In genomic region chr3:146500810-146501201, GRCm38 (mm10) we compare ENCODE assay signal across 9 mouse cellular contexts. TPM values are rescaled to one million over a fixed set of nuclear protein-coding genes. Genes with fewer than 3 reads are reported as not detected.
DNase-seq lines count a peak whose midpoint lies in the region; ATAC-seq and TF ChIP-seq lines count a peak whose summit lies in the region.
"Had no signal": no experiment of that assay in that cellular context is flagged by ENCODE, and none has a peak within 500 bp of the region (broad histone marks: within the 10 kb centered on the region; RNA-seq: fewer than 3 reads in every experiment).

No protein-coding gene starts in this region.

- TF ChIP-seq CTCF in heart, postnatal 0 days (IDR thresholded peaks at IDR 0.05; ENCODE audit: low read depth), result no peak
- TF ChIP-seq CTCF in forebrain, postnatal 0 days (IDR thresholded peaks at IDR 0.05; ENCODE audit: low read depth), result no peak

- WGBS in heart, postnatal 0 days, result 4% methylated on average over 5 of the region's 5 CpGs
- WGBS in forebrain, postnatal 0 days, result 8% methylated on average over 5 of the region's 5 CpGs

- no peaks in the 10 kb centered on the region for H3K27me3 ChIP-seq in heart, postnatal 0 days (ENCODE audit: control insufficient read depth, insufficient read depth, low read length)
- no peaks in the 10 kb centered on the region for H3K27me3 ChIP-seq in forebrain, postnatal 0 days (ENCODE audit: insufficient read depth, low read length)
- H3K27me3 ChIP-seq: Patski had no signal

- DNase-seq in heart, postnatal 0 days (ENCODE audit: low spot score), result no peak
- no peak for DNase-seq in heart, postnatal 10 days
- no peak for DNase-seq in forebrain, postnatal 0 days
- no peak for DNase-seq in cerebellum, adult 18-20 months
- no peak for DNase-seq in spleen, postnatal 4 days (ENCODE audit: low spot score in 2 of 2)
- DNase-seq in cerebellum, postnatal 14 days, result no peak

- peak overlapping the region; percentile 93 for H3K27ac ChIP-seq in heart, postnatal 0 days (ENCODE audit: low read depth)
- no peak overlapping the region for H3K27ac ChIP-seq in forebrain, postnatal 0 days (ENCODE audit: low read depth, low read length)

- H3K4me1 ChIP-seq in heart, postnatal 0 days (ENCODE audit: control insufficient read depth, insufficient read depth), result peaks cover 19% of the 10 kb centered on the region
- peaks cover 5% of the 10 kb centered on the region; the same call in 1 of the 2 replicates for H3K4me1 ChIP-seq in forebrain, postnatal 0 days (ENCODE audit: insufficient read depth)

- peak overlapping the region; percentile 91 for H3K4me3 ChIP-seq in heart, postnatal 0 days (ENCODE audit: low read depth, low read length)
- peak overlapping the region; percentile 75 for H3K4me3 ChIP-seq in forebrain, postnatal 0 days (ENCODE audit: low read depth, low read length)

- H3K9me3 ChIP-seq in heart, postnatal 0 days (replicated peaks; ENCODE audit: control insufficient read depth, low read length), result no peaks in the 10 kb centered on the region
- no peaks in the 10 kb centered on the region for H3K9me3 ChIP-seq in forebrain, postnatal 0 days (ENCODE audit: low read length)

- H3K4me2 ChIP-seq in heart, postnatal 0 days (ENCODE audit: low read depth, low read length), result peak overlapping the region; percentile 86
- H3K4me2 ChIP-seq in forebrain, postnatal 0 days (ENCODE audit: low read depth), result peak overlapping the region; percentile 69

- H3K9ac ChIP-seq in heart, postnatal 0 days (replicated peaks; ENCODE audit: low read depth, low read length), result peak overlapping the region; percentile 94
- peak overlapping the region; percentile 64; the same call in 1 of the 2 replicates for H3K9ac ChIP-seq in forebrain, postnatal 0 days

- H3K36me3 ChIP-seq in heart, postnatal 0 days (replicated peaks; ENCODE audit: control insufficient read depth, insufficient read depth, low read length), result peaks cover 14% of the 10 kb centered on the region
- H3K36me3 ChIP-seq in forebrain, postnatal 0 days (ENCODE audit: insufficient read depth), result peaks cover 16% of the 10 kb centered on the region

- no peak for TF ChIP-seq EP300 in heart, postnatal 0 days (IDR thresholded peaks at IDR 0.05; ENCODE audit: low read depth)

- intact Hi-C loops in heart, postnatal 10 days (cut with DNase I), result loop anchor here (2.0 to 5.0 kb wide), 2 partner anchors 20 to 99 kb away; partner anchors contain the start of genes Rpf1 and Ssx2ip

- no peak for ATAC-seq in heart, postnatal 0 days (ENCODE audit: insufficient read depth, low read depth)
- peak; percentile 12 for ATAC-seq in activated CD4-positive, CD25-positive, alpha-beta regulatory T cell, adult 4 months
- ATAC-seq in forebrain, postnatal 0 days, result no peak
- peak; percentile 45 for ATAC-seq in megakaryocyte-erythroid progenitor cell, adult 5-6 weeks (replicated peaks; ENCODE audit: low FRiP score, low TSS enrichment, poor library complexity, severe bottlenecking)

RNA-seq across cellular contexts. Expression of gene Gng5, which starts 1.2 kb away (rescaled TPM):
- 349 and 380 TPM in 2 replicates for total RNA-seq in heart, postnatal 0 days (2014; rRNA removed; ENCODE audit: low replicate concordance)
- 1,164 and 1,272 TPM in 2 replicates for polyA plus RNA-seq in heart, postnatal 0 days (2015; fragmentation: Nextera tagmentation; extraction: Ambion mirVana)
- total RNA-seq in heart, postnatal 10 days (2021), result 100 to 1,000 TPM; 249 to 286 TPM
- polyA plus RNA-seq in activated CD4-positive, CD25-positive, alpha-beta regulatory T cell, adult 4 months (2017; shearing (Covaris generic)), result 100 to 1,000 TPM; 331 to 371 TPM
- 73.7 and 90.4 TPM in 2 replicates for total RNA-seq in forebrain, postnatal 0 days (2014; rRNA removed)
- polyA plus RNA-seq in forebrain, postnatal 0 days (2015; fragmentation: Nextera tagmentation; extraction: Ambion mirVana), result 291 and 344 TPM in 2 replicates
- total RNA-seq in megakaryocyte-erythroid progenitor cell, adult 5-6 weeks (2014; fragmentation: Nextera tagmentation), result 208 and 251 TPM in 2 replicates
- 69.8 and 110 TPM in 2 replicates for total RNA-seq in megakaryocyte-erythroid progenitor cell, adult 5-6 weeks (2017)

RNA-seq across cellular contexts. Expression of gene Spata1, which starts 1.3 kb away (rescaled TPM):
- total RNA-seq in heart, postnatal 0 days (2014; rRNA removed; ENCODE audit: low replicate concordance), result 0.23 and 0.81 TPM in 2 replicates
- 4.1 and 4.4 TPM in 2 replicates for polyA plus RNA-seq in heart, postnatal 0 days (2015; fragmentation: Nextera tagmentation; extraction: Ambion mirVana)
- total RNA-seq in heart, postnatal 10 days (2021), result 1 to 10 TPM; 2.3 to 3.6 TPM
- 1 to 10 TPM; 7.8 to 8.1 TPM for polyA plus RNA-seq in activated CD4-positive, CD25-positive, alpha-beta regulatory T cell, adult 4 months (2017; shearing (Covaris generic))
- 6.0 and 13.5 TPM in 2 replicates for total RNA-seq in forebrain, postnatal 0 days (2014; rRNA removed)
- polyA plus RNA-seq in forebrain, postnatal 0 days (2015; fragmentation: Nextera tagmentation; extraction: Ambion mirVana), result 4.3 and 6.5 TPM in 2 replicates
- total RNA-seq in megakaryocyte-erythroid progenitor cell, adult 5-6 weeks (2014; fragmentation: Nextera tagmentation), result 6.9 and 7.8 TPM in 2 replicates
- total RNA-seq in megakaryocyte-erythroid progenitor cell, adult 5-6 weeks (2017), result 4.7 and 32.3 TPM in 2 replicates

RNA-seq across cellular contexts. Expression of gene Rpf1, which starts 20.4 kb away (rescaled TPM):
- total RNA-seq in heart, postnatal 0 days (2014; rRNA removed; ENCODE audit: low replicate concordance), result 17.0 and 17.8 TPM in 2 replicates
- polyA plus RNA-seq in heart, postnatal 0 days (2015; fragmentation: Nextera tagmentation; extraction: Ambion mirVana), result 27.3 and 30.7 TPM in 2 replicates
- 10 to 100 TPM; 16.4 to 16.7 TPM for total RNA-seq in heart, postnatal 10 days (2021)
- polyA plus RNA-seq in activated CD4-positive, CD25-positive, alpha-beta regulatory T cell, adult 4 months (2017; shearing (Covaris generic)), result 10 to 100 TPM; 43.8 to 44.1 TPM
- 36.7 and 39.9 TPM in 2 replicates for total RNA-seq in forebrain, postnatal 0 days (2014; rRNA removed)
- polyA plus RNA-seq in forebrain, postnatal 0 days (2015; fragmentation: Nextera tagmentation; extraction: Ambion mirVana), result 27.4 and 29.4 TPM in 2 replicates
- total RNA-seq in megakaryocyte-erythroid progenitor cell, adult 5-6 weeks (2014; fragmentation: Nextera tagmentation), result 69.9 and 73.5 TPM in 2 replicates
- 112 and 113 TPM in 2 replicates for total RNA-seq in megakaryocyte-erythroid progenitor cell, adult 5-6 weeks (2017)

RNA-seq across cellular contexts. Expression of gene Ctbs, which starts 51.2 kb away (rescaled TPM):
- 4.2 and 11.4 TPM in 2 replicates for total RNA-seq in heart, postnatal 0 days (2014; rRNA removed; ENCODE audit: low replicate concordance)
- polyA plus RNA-seq in heart, postnatal 0 days (2015; fragmentation: Nextera tagmentation; extraction: Ambion mirVana), result 6.6 and 7.4 TPM in 2 replicates
- 1 to 10 TPM; 6.2 to 6.3 TPM for total RNA-seq in heart, postnatal 10 days (2021)
- 10 to 100 TPM in 1 of 2 experiments, 1 to 10 TPM in 1; 6.3 to 10.3 TPM for polyA plus RNA-seq in activated CD4-positive, CD25-positive, alpha-beta regulatory T cell, adult 4 months (2017; shearing (Covaris generic))
- 7.5 and 9.9 TPM in 2 replicates for total RNA-seq in forebrain, postnatal 0 days (2014; rRNA removed)
- polyA plus RNA-seq in forebrain, postnatal 0 days (2015; fragmentation: Nextera tagmentation; extraction: Ambion mirVana), result 3.8 and 4.4 TPM in 2 replicates
- 2.9 and 5.0 TPM in 2 replicates for total RNA-seq in megakaryocyte-erythroid progenitor cell, adult 5-6 weeks (2014; fragmentation: Nextera tagmentation)
- 7.0 and 13.1 TPM in 2 replicates for total RNA-seq in megakaryocyte-erythroid progenitor cell, adult 5-6 weeks (2017)

Comparison
In these comparisons a context has a peak if more than half of its experiments do, and no peak if none do; other contexts are left out.
1. ATAC-seq: peak in activated CD4-positive, CD25-positive, alpha-beta regulatory T cell, adult 4 months (single experiment) and megakaryocyte-erythroid progenitor cell, adult 5-6 weeks (single experiment); none in heart, postnatal 0 days (single experiment) and forebrain, postnatal 0 days (single experiment).